Mouse (Mus musculus): ENCODE data around the gene Col23a1. TPM values are rescaled to one million over a fixed set of nuclear protein-coding genes. Genes with fewer than 3 reads are reported as not detected.

The Col23a1 gene
- polyA plus RNA-seq, 1 experiment from 2014 or later = 5.8 TPM

- no peak for ATAC-seq (ENCODE audit: low FRiP score, low TSS enrichment)
- Histone ChIP-seq H3K36me3 (ENCODE audit: insufficient read depth, low read length) (no peaks in the 10 kb centered on the region), H3K9ac (replicated peaks; ENCODE audit: low read length) (no peak overlapping the region), H3K9me3 (ENCODE audit: low read length) (no peaks in the 10 kb centered on the region), H3K27ac (ENCODE audit: low read length) (no peak overlapping the region), H3K4me2 (replicated peaks; ENCODE audit: low read depth, low read length) (no peak overlapping the region), H3K27me3 (ENCODE audit: insufficient read depth, low read length) (no peaks in the 10 kb centered on the region), H3K4me3 (ENCODE audit: low read length) (no peak overlapping the region), H3K4me1 (ENCODE audit: insufficient read depth, low read length) (peaks cover 2% of the 10 kb centered on the region; the same call in 1 of the 2 replicates)
- WGBS = 33% methylated on average over 7 of the region's 7 CpGs
Measured at GRCm38 (mm10) chr11:51538388-51538787, 248.7 kb downstream of the Col23a1 start.

GRCm38 (mm10) chr11:51538919-51539758 lies 249.4 kb downstream of the Col23a1 start:
- no peaks in the 10 kb centered on the region for H3K36me3 ChIP-seq (ENCODE audit: insufficient read depth, low read length)
- H3K9me3 ChIP-seq (ENCODE audit: low read length) = no peaks in the 10 kb centered on the region
- WGBS = 52% methylated on average over 13 of the region's 13 CpGs
- no peak overlapping the region for H3K27ac ChIP-seq (ENCODE audit: low read length)
- no peak overlapping the region for H3K4me2 ChIP-seq (replicated peaks; ENCODE audit: low read depth, low read length)
- H3K9ac ChIP-seq (replicated peaks; ENCODE audit: low read length) = no peak overlapping the region
- peak; percentile 40 for ATAC-seq (ENCODE audit: low FRiP score, low TSS enrichment)
- H3K4me3 ChIP-seq (ENCODE audit: low read length) = no peak overlapping the region
- H3K4me1 ChIP-seq (ENCODE audit: insufficient read depth, low read length) = peaks cover 2% of the 10 kb centered on the region; the same call in 1 of the 2 replicates
- H3K27me3 ChIP-seq (ENCODE audit: insufficient read depth, low read length) = no peaks in the 10 kb centered on the region

GRCm38 (mm10) chr11:51539759-51540282 lies 250.1 kb downstream of the Col23a1 start:
- Histone ChIP-seq H3K9me3 (ENCODE audit: low read length) (no peaks in the 10 kb centered on the region), H3K4me3 (ENCODE audit: low read length) (no peak overlapping the region), H3K9ac (replicated peaks; ENCODE audit: low read length) (0 out of 2 replicates have a peak overlapping the region, but pooled peaks have one; percentile 39), H3K4me2 (replicated peaks; ENCODE audit: low read depth, low read length) (no peak overlapping the region), H3K27me3 (ENCODE audit: insufficient read depth, low read length) (no peaks in the 10 kb centered on the region), H3K4me1 (ENCODE audit: insufficient read depth, low read length) (peaks cover 2% of the 10 kb centered on the region; the same call in 1 of the 2 replicates), H3K36me3 (ENCODE audit: insufficient read depth, low read length) (no peaks in the 10 kb centered on the region), H3K27ac (ENCODE audit: low read length) (no peak overlapping the region)
- peak; percentile 90 for ATAC-seq (ENCODE audit: low FRiP score, low TSS enrichment)
- 8% methylated on average over 10 of the region's 10 CpGs for WGBS

DNA sequence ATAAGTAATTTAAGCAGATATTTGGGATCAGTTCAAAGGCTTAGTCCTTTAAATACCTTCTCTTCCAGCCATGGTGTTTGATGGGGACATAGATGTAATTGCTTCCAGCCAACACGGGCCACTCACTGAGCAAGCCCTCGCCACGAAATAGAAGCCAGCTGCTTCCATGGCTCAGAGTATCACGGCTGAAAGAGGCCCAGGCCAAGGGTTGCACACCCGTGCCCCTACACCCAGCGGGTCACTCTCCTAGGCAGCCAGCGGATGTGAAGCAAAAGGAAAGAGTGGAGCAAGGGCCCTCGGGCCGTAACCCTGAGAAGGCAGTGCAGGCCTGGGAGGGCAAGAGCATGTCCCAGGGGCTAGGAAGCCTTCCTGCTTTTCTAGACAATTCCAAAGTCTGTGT lies 252.7 kb downstream of the Col23a1 start:
- no peak for ATAC-seq (ENCODE audit: low FRiP score, low TSS enrichment)
- Histone ChIP-seq H3K9me3 (ENCODE audit: low read length) (no peaks in the 10 kb centered on the region), H3K9ac (replicated peaks; ENCODE audit: low read length) (no peak overlapping the region), H3K36me3 (ENCODE audit: insufficient read depth, low read length) (no peaks in the 10 kb centered on the region), H3K4me3 (ENCODE audit: low read length) (no peak overlapping the region), H3K4me2 (replicated peaks; ENCODE audit: low read depth, low read length) (no peak overlapping the region), H3K4me1 (ENCODE audit: insufficient read depth, low read length) (peaks cover 2% of the 10 kb centered on the region; the same call in 1 of the 2 replicates), H3K27ac (ENCODE audit: low read length) (no peak overlapping the region), H3K27me3 (ENCODE audit: insufficient read depth, low read length) (no peaks in the 10 kb centered on the region)
- 41% methylated on average over 9 of the region's 9 CpGs for WGBS

- Histone ChIP-seq H3K9me3 (ENCODE audit: low read length) (no peaks in the 10 kb centered on the region), H3K9ac (replicated peaks; ENCODE audit: low read length) (no peak overlapping the region), H3K4me3 (ENCODE audit: low read length) (no peak overlapping the region), H3K4me1 (ENCODE audit: insufficient read depth, low read length) (peaks cover 2% of the 10 kb centered on the region; the same call in 1 of the 2 replicates), H3K27ac (ENCODE audit: low read length) (no peak overlapping the region), H3K27me3 (ENCODE audit: insufficient read depth, low read length) (no peaks in the 10 kb centered on the region), H3K36me3 (ENCODE audit: insufficient read depth, low read length) (no peaks in the 10 kb centered on the region), H3K4me2 (replicated peaks; ENCODE audit: low read depth, low read length) (no peak overlapping the region)
- ATAC-seq (ENCODE audit: low FRiP score, low TSS enrichment) = no peak
- 27% methylated on average over 7 of the region's 7 CpGs for WGBS
Measured at GRCm38 (mm10) chr11:51543487-51544050, 253.8 kb downstream of the Col23a1 start.

DNA sequence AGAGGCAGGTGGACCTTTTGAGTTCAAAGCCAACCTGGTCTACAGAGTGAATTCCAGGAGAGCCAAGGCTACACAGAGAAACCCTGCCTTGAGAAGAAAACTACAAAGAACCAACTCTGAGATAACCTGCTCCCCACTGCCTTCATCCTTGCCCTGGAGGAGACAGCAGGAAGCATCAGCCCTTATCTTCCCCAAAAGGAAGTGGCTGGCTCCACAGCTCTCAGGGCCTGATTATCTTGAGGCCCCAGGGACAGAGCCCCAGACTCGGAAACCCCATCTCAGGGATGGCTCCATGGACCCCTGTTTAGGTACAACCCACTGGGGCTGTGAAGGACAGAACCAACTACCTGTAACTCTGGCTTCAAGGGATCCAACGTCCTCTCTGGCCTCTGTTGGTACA lies 254.7 kb downstream of the Col23a1 start:
- Histone ChIP-seq H3K9me3 (ENCODE audit: low read length) (no peaks in the 10 kb centered on the region), H3K27ac (ENCODE audit: low read length) (no peak overlapping the region), H3K9ac (replicated peaks; ENCODE audit: low read length) (no peak overlapping the region), H3K27me3 (ENCODE audit: insufficient read depth, low read length) (no peaks in the 10 kb centered on the region), H3K36me3 (ENCODE audit: insufficient read depth, low read length) (no peaks in the 10 kb centered on the region), H3K4me2 (replicated peaks; ENCODE audit: low read depth, low read length) (no peak overlapping the region), H3K4me1 (ENCODE audit: insufficient read depth, low read length) (peaks cover 2% of the 10 kb centered on the region; the same call in 1 of the 2 replicates), H3K4me3 (ENCODE audit: low read length) (no peak overlapping the region)
- 80% methylated on average over 2 of the region's 2 CpGs for WGBS
- no peak for ATAC-seq (ENCODE audit: low FRiP score, low TSS enrichment)

GRCm38 (mm10) chr11:51545811-51546210 lies 256.1 kb downstream of the Col23a1 start:
- 49% methylated on average over 4 of the region's 4 CpGs for WGBS
- Histone ChIP-seq H3K36me3 (ENCODE audit: insufficient read depth, low read length) (no peaks in the 10 kb centered on the region), H3K27me3 (ENCODE audit: insufficient read depth, low read length) (no peaks in the 10 kb centered on the region), H3K4me2 (replicated peaks; ENCODE audit: low read depth, low read length) (no peak overlapping the region), H3K9me3 (ENCODE audit: low read length) (no peaks in the 10 kb centered on the region), H3K4me1 (ENCODE audit: insufficient read depth, low read length) (peaks cover 3% of the 10 kb centered on the region), H3K9ac (replicated peaks; ENCODE audit: low read length) (no peak overlapping the region), H3K4me3 (ENCODE audit: low read length) (no peak overlapping the region), H3K27ac (ENCODE audit: low read length) (no peak overlapping the region)
- ATAC-seq (ENCODE audit: low FRiP score, low TSS enrichment) = no peak

GRCm38 (mm10) chr11:51551253-51551652 lies 261.5 kb downstream of the Col23a1 start:
- 31% methylated on average over 5 of the region's 5 CpGs for WGBS
- Histone ChIP-seq H3K9me3 (ENCODE audit: low read length) (no peaks in the 10 kb centered on the region), H3K27me3 (ENCODE audit: insufficient read depth, low read length) (no peaks in the 10 kb centered on the region), H3K9ac (replicated peaks; ENCODE audit: low read length) (no peak overlapping the region), H3K4me3 (ENCODE audit: low read length) (no peak overlapping the region), H3K4me1 (ENCODE audit: insufficient read depth, low read length) (peaks cover 14% of the 10 kb centered on the region), H3K4me2 (replicated peaks; ENCODE audit: low read depth, low read length) (no peak overlapping the region), H3K36me3 (ENCODE audit: insufficient read depth, low read length) (no peaks in the 10 kb centered on the region), H3K27ac (ENCODE audit: low read length) (peak overlapping the region; percentile 77)
- peak; percentile 84 for ATAC-seq (ENCODE audit: low FRiP score, low TSS enrichment)

GRCm38 (mm10) chr11:51552091-51552490 lies 262.4 kb downstream of the Col23a1 start:
- 62% methylated on average over 3 of the region's 3 CpGs for WGBS
- no peak for ATAC-seq (ENCODE audit: low FRiP score, low TSS enrichment)
- Histone ChIP-seq H3K9ac (replicated peaks; ENCODE audit: low read length) (no peak overlapping the region), H3K27me3 (ENCODE audit: insufficient read depth, low read length) (no peaks in the 10 kb centered on the region), H3K4me3 (ENCODE audit: low read length) (no peak overlapping the region), H3K9me3 (ENCODE audit: low read length) (no peaks in the 10 kb centered on the region), H3K27ac (ENCODE audit: low read length) (no peak overlapping the region), H3K36me3 (ENCODE audit: insufficient read depth, low read length) (no peaks in the 10 kb centered on the region), H3K4me2 (replicated peaks; ENCODE audit: low read depth, low read length) (no peak overlapping the region), H3K4me1 (ENCODE audit: insufficient read depth, low read length) (peaks cover 14% of the 10 kb centered on the region)

DNA sequence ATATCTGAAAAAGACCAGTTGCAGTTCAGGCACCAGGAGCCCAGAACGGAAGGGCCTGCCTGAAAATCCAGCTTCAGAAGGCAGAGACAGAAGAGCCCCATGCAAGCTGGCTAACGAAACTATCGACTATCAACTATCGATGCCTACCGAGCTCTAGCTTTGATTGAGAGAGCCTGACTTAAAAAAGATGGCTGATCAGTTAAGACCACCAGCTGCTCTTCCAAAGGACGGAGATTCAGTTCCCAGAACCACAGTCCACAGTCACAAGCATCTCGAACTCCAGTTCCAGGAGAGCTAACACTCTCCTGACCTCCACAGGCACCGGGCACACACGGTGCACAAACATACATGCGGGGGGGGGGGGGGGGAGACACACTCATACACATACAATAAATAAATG lies 264.9 kb downstream of the Col23a1 start:
- Histone ChIP-seq H3K27me3 (ENCODE audit: insufficient read depth, low read length) (no peaks in the 10 kb centered on the region), H3K4me1 (ENCODE audit: insufficient read depth, low read length) (peaks cover 14% of the 10 kb centered on the region), H3K9me3 (ENCODE audit: low read length) (no peaks in the 10 kb centered on the region), H3K4me2 (replicated peaks; ENCODE audit: low read depth, low read length) (no peak overlapping the region), H3K4me3 (ENCODE audit: low read length) (no peak overlapping the region), H3K27ac (ENCODE audit: low read length) (no peak overlapping the region), H3K9ac (replicated peaks; ENCODE audit: low read length) (no peak overlapping the region), H3K36me3 (ENCODE audit: insufficient read depth, low read length) (no peaks in the 10 kb centered on the region)
- ATAC-seq (ENCODE audit: low FRiP score, low TSS enrichment) = no peak
- whole genome bisulfite sequencing = 73% methylated on average over 10 of the region's 10 CpGs
